Mouse (Mus musculus) liver, embryonic 11.5 days (tissue): ENCODE results near the gene Cd300ld. TPM values are rescaled to one million over a fixed set of nuclear protein-coding genes. Genes with fewer than 3 reads are reported as not detected.

Experiments
- ATAC-seq: fragments of 200-750 bp; cut with Nextera tagmentation; replicated peaks from 2 replicates; pipeline ENCODE4 v1.8.0; 2017; ENCODE audit warnings: moderate number of reproducible peaks, mild to moderate bottlenecking, moderate TSS enrichment, moderate library complexity; ENCODE audit not compliant: low FRiP score
- DNase-seq: peaks from one replicate; pipeline ENCODE4 v3.0.0-alpha.2; 2017; ENCODE audit warnings: low spot score
- H3K27ac ChIP-seq: fragments of 300-500 bp; sonication (generic); 2 replicates; pipeline ENCODE4 v1.5.1; 2014; ENCODE audit warnings: mild to moderate bottlenecking, low read depth, low read length, control low read depth
- H3K27me3 ChIP-seq: fragments of 300-500 bp; sonication (generic); replicated peaks from 2 replicates; pipeline ENCODE4 v1.6.1; 2014; ENCODE audit warnings: low read length, mixed read lengths; ENCODE audit not compliant: control insufficient read depth, insufficient read depth
- H3K36me3 ChIP-seq: fragments of 300-500 bp; sonication (generic); 2 replicates; pipeline ENCODE4 v1.6.1; 2014; ENCODE audit warnings: mild to moderate bottlenecking, low read length, moderate library complexity, mixed read lengths; ENCODE audit not compliant: control insufficient read depth, insufficient read depth
- H3K4me1 ChIP-seq: fragments of 300-500 bp; sonication (generic); replicated peaks from 2 replicates; pipeline ENCODE4 v1.6.1; 2014; ENCODE audit warnings: low read length, mixed read lengths; ENCODE audit not compliant: control insufficient read depth, insufficient read depth
- H3K4me2 ChIP-seq: fragments of 300-500 bp; sonication (generic); 2 replicates; pipeline ENCODE4 v1.6.1; 2014; ENCODE audit warnings: mild to moderate bottlenecking, control low read depth, moderate library complexity
- H3K4me3 ChIP-seq: fragments of 300-500 bp; sonication (generic); 2 replicates; pipeline ENCODE4 v1.5.1; 2014; ENCODE audit warnings: low read depth, low read length, control low read depth
- H3K9ac ChIP-seq: fragments of 300-500 bp; sonication (generic); 2 replicates; pipeline ENCODE4 v1.6.1; 2014; ENCODE audit warnings: low read depth, low read length, control low read depth
- H3K9me3 ChIP-seq: fragments of 300-500 bp; sonication (generic); 2 replicates; pipeline ENCODE4 v1.6.1; 2016; ENCODE audit warnings: low read length, inconsistent platforms, mixed read lengths; ENCODE audit not compliant: control insufficient read depth
- WGBS: fragments of 180-500 bp; shearing (Covaris S2); extraction: QIAGEN DNeasy Blood & Tissue Kit; methylation state at CpG from one replicate; pipeline ENCODE4 v1.1.7; 2014; 5-methylcytosine and 5-hydroxymethylcytosine counted together
- polyA plus RNA-seq: library from polyadenylated mRNA; unstranded; fragments of >200 nt; fragmentation: Nextera tagmentation; extraction: Ambion mirVana; gene quantifications from 2 replicates; pipeline ENCODE4 v1.2.1, GENCODE M21; 2014

Cd300ld gene
- polyA plus RNA-seq, 1 experiment from 2014 or later: 0.95 TPM

- no peaks in the 10 kb centered on the region for H3K27me3 ChIP-seq
- H3K9ac ChIP-seq: no peak overlapping the region
- 0 out of 2 replicates have a peak, but pooled peaks have one; percentile 31 for ATAC-seq
- 35% methylated on average over 3 of the region's 3 CpGs for WGBS
- H3K4me3 ChIP-seq: no peak overlapping the region
- H3K4me2 ChIP-seq: no peak overlapping the region
- DNase-seq: no peak
- H3K9me3 ChIP-seq: no peaks in the 10 kb centered on the region
- H3K4me1 ChIP-seq: no peaks in the 10 kb centered on the region
- no peaks in the 10 kb centered on the region for H3K36me3 ChIP-seq
- H3K27ac ChIP-seq: no peak overlapping the region
Measured at GRCm38 (mm10) chr11:114965182-114965828, 24.4 kb downstream of the Cd300ld start.

DNA sequence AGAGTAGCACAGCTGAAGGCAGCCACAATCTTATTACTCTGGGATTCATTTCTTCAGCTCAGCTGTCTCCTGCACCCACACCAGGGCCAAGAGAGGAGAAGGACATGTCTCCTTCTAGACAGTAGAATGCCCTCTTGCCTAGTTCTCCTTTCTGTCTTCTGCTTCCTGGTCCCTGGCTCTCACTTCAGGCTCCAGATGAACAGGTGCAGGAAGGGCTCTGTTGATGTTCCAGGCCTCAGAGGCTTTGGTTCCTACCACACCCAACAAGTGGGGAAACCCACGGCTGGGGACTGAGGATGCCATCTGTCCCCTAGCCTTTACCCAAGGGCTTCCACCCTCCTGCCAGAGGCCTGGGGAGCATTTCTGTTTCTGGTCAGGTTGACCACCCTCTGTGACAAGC lies 29.4 kb downstream of the Cd300ld start:
- Histone ChIP-seq H3K27me3 (no peaks in the 10 kb centered on the region), H3K4me3 (no peak overlapping the region), H3K4me1 (no peaks in the 10 kb centered on the region), H3K9ac (no peak overlapping the region), H3K4me2 (no peak overlapping the region), H3K27ac (no peak overlapping the region), H3K36me3 (no peaks in the 10 kb centered on the region), H3K9me3 (no peaks in the 10 kb centered on the region)
- 50% methylated on average over 1 of the region's 1 CpGs for WGBS
- no peak for ATAC-seq
- no peak for DNase-seq

DNA sequence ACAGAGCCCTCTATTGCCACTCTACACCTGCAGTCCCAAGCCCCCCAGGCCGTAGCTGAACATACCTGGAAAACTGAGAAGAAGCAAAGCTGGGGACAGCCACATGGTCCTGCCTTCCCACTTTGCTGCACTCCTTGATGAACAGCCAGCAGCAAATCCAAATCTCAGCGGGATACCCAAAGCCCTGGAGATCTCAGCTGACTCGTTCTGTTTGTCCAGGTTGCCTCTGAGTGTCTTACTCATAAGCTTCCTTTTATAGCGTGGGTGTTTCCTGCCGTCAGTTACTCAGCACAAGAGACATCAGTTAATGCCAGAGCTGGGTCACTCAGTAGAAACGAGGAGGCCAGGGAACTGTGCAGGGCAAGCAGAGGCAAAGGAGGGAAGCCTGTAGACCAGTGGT lies 55.6 kb downstream of the Cd300ld start, which contains the start of gene Cd300lb:
TSS of gene Cd300lb (minus strand) at position 243 of the 400 bp plus-strand sequence.
- Histone ChIP-seq H3K36me3 (no peaks in the 10 kb centered on the region), H3K27ac (no peak within 1 kb of the TSS), H3K9me3 (no peaks in the 10 kb centered on the region), H3K4me3 (no peak within 1 kb of the TSS), H3K4me2 (no peak within 1 kb of the TSS), H3K9ac (no peak within 1 kb of the TSS), H3K4me1 (no peaks in the 10 kb centered on the region), H3K27me3 (no peaks in the 10 kb centered on the region)
- WGBS: 41% methylated on average over 6 of the region's 6 CpGs
- DNase-seq (no peak), ATAC-seq (no peak)

DNA sequence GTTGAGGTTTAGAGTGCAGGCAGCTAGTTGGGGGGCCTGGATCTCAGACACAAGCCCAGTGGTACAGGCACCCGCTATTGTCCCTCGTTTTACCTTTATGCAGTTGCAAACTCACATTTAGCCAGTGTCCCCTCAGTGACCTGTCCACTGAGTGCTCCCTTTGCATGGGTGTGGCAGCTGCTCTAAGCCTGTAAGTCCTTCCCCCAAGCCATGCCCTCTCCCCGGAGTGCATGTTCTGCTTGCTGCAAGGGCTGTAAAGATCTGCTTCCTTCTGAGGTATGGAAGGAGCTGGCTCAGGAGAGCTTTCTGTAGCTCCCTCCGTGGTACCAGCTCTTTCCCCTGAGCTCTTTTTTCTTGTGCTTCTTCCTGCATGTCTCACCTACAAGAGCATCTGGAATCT lies 56.1 kb downstream of the Cd300ld start:
- Histone ChIP-seq H3K27ac (no peak overlapping the region), H3K4me1 (no peaks in the 10 kb centered on the region), H3K27me3 (no peaks in the 10 kb centered on the region), H3K36me3 (no peaks in the 10 kb centered on the region), H3K4me2 (no peak overlapping the region), H3K9me3 (no peaks in the 10 kb centered on the region), H3K9ac (no peak overlapping the region), H3K4me3 (no peak overlapping the region)
- 63% methylated on average over 4 of the region's 4 CpGs for WGBS
- no peak for ATAC-seq
- no peak for DNase-seq

Other genes with a start within 250 kb of the Cd300ld start
- gene Kif19a, start 224.5 kb downstream of the Cd300ld start, polyA plus RNA-seq: 0.16 TPM in 1 of 2 replicates, not detected in the other
- 0.10 and 0.43 TPM in 2 replicates for gene Btbd17, start 194.0 kb downstream of the Cd300ld start, polyA plus RNA-seq
- gene Gpr142, start 191.0 kb downstream of the Cd300ld start, polyA plus RNA-seq: not detected in 2 replicates
- gene Gprc5c, start 138.8 kb downstream of the Cd300ld start, polyA plus RNA-seq: 20.2 and 21.6 TPM in 2 replicates
- 4.1 and 5.4 TPM in 2 replicates for gene Cd300a, start 99.9 kb downstream of the Cd300ld start, polyA plus RNA-seq
- 0.49 and 0.55 TPM in 2 replicates for gene Cd300lb, start 55.5 kb downstream of the Cd300ld start, polyA plus RNA-seq
- gene Cd300c, start 20.8 kb downstream of the Cd300ld start, polyA plus RNA-seq: not detected in 2 replicates
- gene Cd300c2, start 12.0 kb upstream of the Cd300ld start, polyA plus RNA-seq: 3.7 and 4.4 TPM in 2 replicates
- gene Cd300ld2, start 26.3 kb upstream of the Cd300ld start, polyA plus RNA-seq: not detected in 2 replicates
- gene Cd300ld4, start 37.1 kb upstream of the Cd300ld start, polyA plus RNA-seq: not detected in 2 replicates
- gene Cd300ld5, start 47.8 kb upstream of the Cd300ld start, polyA plus RNA-seq: not detected in 2 replicates
- gene Cd300ld3, start 58.5 kb upstream of the Cd300ld start, polyA plus RNA-seq: not detected in 2 replicates
- 0.33 and 0.56 TPM in 2 replicates for gene Cd300e, start 72.3 kb upstream of the Cd300ld start, polyA plus RNA-seq
- 6.3 and 7.9 TPM in 2 replicates for gene Rab37, start 101.5 kb upstream of the Cd300ld start, polyA plus RNA-seq
- 0.63 and 0.86 TPM in 2 replicates for gene Cd300lf, start 144.1 kb upstream of the Cd300ld start, polyA plus RNA-seq
- gene Slc9a3r1, start 173.4 kb upstream of the Cd300ld start, polyA plus RNA-seq: 117 and 121 TPM in 2 replicates
- 10.8 and 13.1 TPM in 2 replicates for gene Tmem104, start 197.6 kb upstream of the Cd300ld start, polyA plus RNA-seq
- gene Nat9, start 197.9 kb upstream of the Cd300ld start, polyA plus RNA-seq: 17.0 and 20.1 TPM in 2 replicates